Mouse (Mus musculus) kidney, adult 2 months (tissue): ENCODE measurements at regions not wholly inside any gene's neighbourhood (a gene's known extent, or its start where the extent isn't known, plus 50 kb on each side); places are given as distances from the start of the nearest gene placed in this dataset.

ENCODE experiments used
- DNase-seq: peaks from one replicate; pipeline ENCODE4 v3.0.0; 2021
- H3K27ac ChIP-seq: fragments of 200-500 bp; 2 replicates; pipeline ENCODE4 v1.5.1; 2012; ENCODE audit warnings: low read depth, low read length, control low read depth, inconsistent platforms; ENCODE audit not compliant: insufficient read depth
- H3K27me3 ChIP-seq: fragments of 200-500 bp; replicated peaks from 2 replicates; pipeline ENCODE4 v1.6.1; 2012; ENCODE audit warnings: mild to moderate bottlenecking, moderate library complexity, low read length, inconsistent platforms; ENCODE audit not compliant: control insufficient read depth, insufficient read depth
- H3K36me3 ChIP-seq: fragments of 200-500 bp; 2 replicates; pipeline ENCODE4 v1.6.1; 2012; ENCODE audit warnings: mild to moderate bottlenecking, moderate library complexity, low read length, inconsistent platforms; ENCODE audit not compliant: control insufficient read depth, insufficient read depth
- H3K4me1 ChIP-seq: fragments of 200-500 bp; 2 replicates; pipeline ENCODE4 v1.6.1; 2011; ENCODE audit warnings: low read length; ENCODE audit not compliant: control insufficient read depth, insufficient read depth
- H3K4me3 ChIP-seq: fragments of 200-500 bp; 2 replicates; pipeline ENCODE4 v1.5.1; 2011; ENCODE audit warnings: mild to moderate bottlenecking, low read depth, low read length, control low read depth; ENCODE audit not compliant: insufficient read depth
- CTCF ChIP-seq: fragments of 200-500 bp; conservative IDR thresholded peaks from 2 replicates; pipeline ENCODE4 v1.5.1; 2011; ENCODE audit warnings: low read depth, mild to moderate bottlenecking, control low read depth, low read length, moderate library complexity, mixed read lengths; ENCODE audit not compliant: insufficient read depth, insufficient read length
- POLR2A ChIP-seq: fragments of 200-500 bp; IDR thresholded peaks from one replicate; pipeline ENCODE4 v1.6.1; 2011; ENCODE audit warnings: low read depth, low read length, control low read depth
- WGBS: fragments of 180-500 bp; shearing (Covaris S2); methylation state at CpG from one replicate; pipeline ENCODE4 v1.1.7; 2018; 5-methylcytosine and 5-hydroxymethylcytosine counted together

GRCm38 (mm10) chr4:55623151-55623760 lies 91.0 kb upstream of the Klf4 start:
- Histone ChIP-seq H3K36me3 (no peaks in the 10 kb centered on the region), H3K4me3 (no peak overlapping the region), H3K27ac (no peak overlapping the region), H3K4me1 (no peaks in the 10 kb centered on the region), H3K27me3 (no peaks in the 10 kb centered on the region)
- no peak for TF ChIP-seq POLR2A
- no peak for TF ChIP-seq CTCF
- peak; percentile 36 for DNase-seq
- 68% methylated on average over 4 of the region's 4 CpGs for WGBS

- no peaks in the 10 kb centered on the region for H3K36me3 ChIP-seq
- TF ChIP-seq CTCF: no peak
- TF ChIP-seq POLR2A: no peak
- no peaks in the 10 kb centered on the region for H3K4me1 ChIP-seq
- H3K27me3 ChIP-seq: no peaks in the 10 kb centered on the region
- no peak for DNase-seq
- no peak overlapping the region for H3K4me3 ChIP-seq
- H3K27ac ChIP-seq: no peak overlapping the region
- 57% methylated on average over 4 of the region's 4 CpGs for WGBS
These were observed 90.4 kb upstream of the Klf4 start for GRCm38 (mm10) chr4:55622651-55623050.

GRCm38 (mm10) chr4:55619891-55620290 lies 87.6 kb upstream of the Klf4 start:
- H3K27ac ChIP-seq: no peak overlapping the region
- no peak overlapping the region for H3K4me3 ChIP-seq
- 69% methylated on average over 3 of the region's 3 CpGs for WGBS
- no peaks in the 10 kb centered on the region for H3K4me1 ChIP-seq
- no peaks in the 10 kb centered on the region for H3K27me3 ChIP-seq
- TF ChIP-seq CTCF: no peak
- TF ChIP-seq POLR2A: no peak
- H3K36me3 ChIP-seq: no peaks in the 10 kb centered on the region
- DNase-seq: no peak

GRCm38 (mm10) chr4:55615808-55616207 lies 83.5 kb upstream of the Klf4 start:
- TF ChIP-seq POLR2A (no peak), CTCF (no peak)
- Histone ChIP-seq H3K27ac (no peak overlapping the region), H3K4me3 (no peak overlapping the region), H3K36me3 (no peaks in the 10 kb centered on the region), H3K4me1 (no peaks in the 10 kb centered on the region; the same call in 1 of the 2 replicates), H3K27me3 (no peaks in the 10 kb centered on the region)
- WGBS: 83% methylated on average over 6 of the region's 6 CpGs
- no peak for DNase-seq

- no peaks in the 10 kb centered on the region for H3K36me3 ChIP-seq
- no peak overlapping the region for H3K27ac ChIP-seq
- DNase-seq: peak; percentile 58
- no peak overlapping the region for H3K4me3 ChIP-seq
- H3K4me1 ChIP-seq: no peaks in the 10 kb centered on the region; the same call in 1 of the 2 replicates
- no peak for TF ChIP-seq POLR2A
- no peak for TF ChIP-seq CTCF
- H3K27me3 ChIP-seq: no peaks in the 10 kb centered on the region
- WGBS: 64% methylated on average over 3 of the region's 3 CpGs
These were observed 81.3 kb upstream of the Klf4 start for GRCm38 (mm10) chr4:55613523-55613922.

- H3K4me1 ChIP-seq: no peaks in the 10 kb centered on the region; the same call in 1 of the 2 replicates
- TF ChIP-seq CTCF: no peak
- no peaks in the 10 kb centered on the region for H3K36me3 ChIP-seq
- no peak overlapping the region for H3K27ac ChIP-seq
- 86% methylated on average over 4 of the region's 4 CpGs for WGBS
- no peak for DNase-seq
- no peak overlapping the region for H3K4me3 ChIP-seq
- no peaks in the 10 kb centered on the region for H3K27me3 ChIP-seq
These were observed 78.7 kb upstream of the Klf4 start for GRCm38 (mm10) chr4:55610998-55611397.

- Histone ChIP-seq H3K27me3 (no peaks in the 10 kb centered on the region), H3K4me3 (no peak overlapping the region), H3K4me1 (no peaks in the 10 kb centered on the region; the same call in 1 of the 2 replicates), H3K27ac (no peak overlapping the region), H3K36me3 (no peaks in the 10 kb centered on the region)
- TF ChIP-seq CTCF: no peak
- no peak for TF ChIP-seq POLR2A
- no peak for DNase-seq
- WGBS: 92% methylated on average over 5 of the region's 5 CpGs
These were observed 76.9 kb upstream of the Klf4 start for GRCm38 (mm10) chr4:55609214-55609613.

GRCm38 (mm10) chr4:55605541-55605940 lies 73.3 kb upstream of the Klf4 start:
- no peak overlapping the region for H3K27ac ChIP-seq
- DNase-seq: no peak
- 85% methylated on average over 9 of the region's 9 CpGs for WGBS
- no peak overlapping the region for H3K4me3 ChIP-seq
- no peaks in the 10 kb centered on the region for H3K4me1 ChIP-seq
- no peaks in the 10 kb centered on the region for H3K27me3 ChIP-seq
- H3K36me3 ChIP-seq: no peaks in the 10 kb centered on the region
- TF ChIP-seq CTCF (no peak), POLR2A (no peak)
